Mouse (Mus musculus) limb, embryonic 11.5 days (tissue): ENCODE measurements around the gene Tmcc3. TPM values are rescaled to one million over a fixed set of nuclear protein-coding genes. Genes with fewer than 3 reads are reported as not detected.

ENCODE experiments used
- ATAC-seq: fragments of 200-750 bp; cut with Nextera tagmentation; 2 replicates; pipeline ENCODE4 v1.8.0; 2017; ENCODE audit warnings: low read depth; ENCODE audit not compliant: insufficient number of reproducible peaks, low FRiP score, low TSS enrichment
- DNase-seq: peaks from one replicate; pipeline ENCODE4 v3.0.0-alpha.2; 2015; ENCODE audit warnings: low spot score
- H3K27ac ChIP-seq: fragments of 300-500 bp; sonication (generic); replicated peaks from 2 replicates; pipeline ENCODE4 v1.5.1; 2014; ENCODE audit warnings: low read depth, mild to moderate bottlenecking, low read length
- H3K27me3 ChIP-seq: fragments of 300-500 bp; sonication (generic); 2 replicates; pipeline ENCODE4 v1.6.1; 2014; ENCODE audit warnings: mild to moderate bottlenecking, low read length, mixed read lengths; ENCODE audit not compliant: control insufficient read depth, insufficient read depth
- H3K36me3 ChIP-seq: fragments of 300-500 bp; sonication (generic); 2 replicates; pipeline ENCODE4 v1.6.1; 2014; ENCODE audit warnings: mild to moderate bottlenecking, low read length, moderate library complexity, mixed read lengths; ENCODE audit not compliant: control insufficient read depth, insufficient read depth
- H3K4me1 ChIP-seq: fragments of 300-500 bp; sonication (generic); 2 replicates; pipeline ENCODE4 v1.6.1; 2014; ENCODE audit warnings: low read length, mixed read lengths; ENCODE audit not compliant: control insufficient read depth, insufficient read depth
- H3K4me2 ChIP-seq: fragments of 300-500 bp; sonication (generic); 2 replicates; pipeline ENCODE4 v1.6.1; 2014; ENCODE audit warnings: low read depth, mild to moderate bottlenecking, moderate library complexity; ENCODE audit not compliant: severe bottlenecking
- H3K4me3 ChIP-seq: fragments of 300-500 bp; sonication (generic); 2 replicates; pipeline ENCODE4 v1.5.1; 2014; ENCODE audit warnings: low read depth, low read length
- H3K9ac ChIP-seq: fragments of 300-500 bp; sonication (generic); 2 replicates; pipeline ENCODE4 v1.6.1; 2014; ENCODE audit warnings: mild to moderate bottlenecking, low read length
- H3K9me3 ChIP-seq: fragments of 300-500 bp; sonication (generic); 2 replicates; pipeline ENCODE4 v1.6.1; 2016; ENCODE audit warnings: low read length; ENCODE audit not compliant: control insufficient read depth
- WGBS: fragments of 180-500 bp; shearing (Covaris S2); extraction: QIAGEN DNeasy Blood & Tissue Kit; methylation state at CpG from one replicate; pipeline ENCODE4 v1.1.7; 2014; 5-methylcytosine and 5-hydroxymethylcytosine counted together
- polyA plus RNA-seq: library from polyadenylated mRNA; unstranded; fragments of >200 nt; fragmentation: Nextera tagmentation; extraction: Ambion mirVana; gene quantifications from 2 replicates; pipeline ENCODE4 v1.2.1, GENCODE M21; 2014

The Tmcc3 gene
- polyA plus RNA-seq, 1 experiment from 2014 or later: 5.3 TPM

GRCm38 (mm10) chr10:94341501-94341900 is 29.8 kb downstream of the Tmcc3 start:
- DNase-seq (no peak), ATAC-seq (no peak)
- Histone ChIP-seq H3K4me1 (no peaks in the 10 kb centered on the region), H3K27ac (no peak overlapping the region), H3K9ac (no peak overlapping the region), H3K27me3 (no peaks in the 10 kb centered on the region), H3K4me3 (no peak overlapping the region), H3K4me2 (no peak overlapping the region), H3K9me3 (no peaks in the 10 kb centered on the region), H3K36me3 (no peaks in the 10 kb centered on the region)
- WGBS: 68% methylated on average over 17 of the region's 17 CpGs

- WGBS: 68% methylated on average over 7 of the region's 7 CpGs
- Histone ChIP-seq H3K27me3 (no peaks in the 10 kb centered on the region), H3K27ac (no peak overlapping the region), H3K4me3 (no peak overlapping the region), H3K4me2 (no peak overlapping the region), H3K36me3 (no peaks in the 10 kb centered on the region), H3K9ac (no peak overlapping the region), H3K9me3 (no peaks in the 10 kb centered on the region), H3K4me1 (no peaks in the 10 kb centered on the region)
- ATAC-seq (no peak), DNase-seq (no peak)
These were observed 30.5 kb downstream of the Tmcc3 start for GRCm38 (mm10) chr10:94342256-94342655.

DNA sequence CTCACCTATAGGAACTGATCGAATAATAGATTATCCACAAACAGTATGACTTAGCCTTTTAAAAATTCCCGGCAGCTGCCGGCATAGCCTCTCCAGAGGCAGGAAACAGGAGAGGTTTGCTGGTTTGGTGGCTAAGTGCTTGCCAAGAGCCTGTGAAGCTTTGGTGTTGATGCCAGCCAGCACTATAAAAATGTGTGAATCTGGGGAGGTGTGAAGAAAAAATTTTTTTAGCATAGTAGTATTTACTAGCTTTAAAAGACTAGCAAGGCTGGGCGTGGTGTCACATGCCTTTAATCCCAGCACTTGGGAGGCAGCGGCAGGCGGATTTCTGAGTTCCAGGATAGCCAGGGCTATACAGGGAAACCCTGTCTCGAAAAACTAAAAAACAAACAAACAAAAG is 31.8 kb downstream of the Tmcc3 start:
- Histone ChIP-seq H3K4me2 (no peak overlapping the region), H3K27ac (no peak overlapping the region), H3K36me3 (no peaks in the 10 kb centered on the region), H3K27me3 (no peaks in the 10 kb centered on the region), H3K9me3 (no peaks in the 10 kb centered on the region), H3K4me1 (no peaks in the 10 kb centered on the region), H3K4me3 (no peak overlapping the region), H3K9ac (no peak overlapping the region)
- no peak for DNase-seq
- 85% methylated on average over 7 of the region's 7 CpGs for WGBS
- ATAC-seq: no peak

GRCm38 (mm10) chr10:94344631-94345417 is 33.1 kb downstream of the Tmcc3 start:
- H3K4me2 ChIP-seq: no peak overlapping the region
- no peak overlapping the region for H3K9ac ChIP-seq
- H3K27me3 ChIP-seq: no peaks in the 10 kb centered on the region
- no peak overlapping the region for H3K27ac ChIP-seq
- WGBS: 52% methylated on average over 21 of the region's 22 CpGs
- DNase-seq (no peak), ATAC-seq (no peak)
- no peaks in the 10 kb centered on the region for H3K9me3 ChIP-seq
- H3K4me1 ChIP-seq: no peaks in the 10 kb centered on the region
- no peaks in the 10 kb centered on the region for H3K36me3 ChIP-seq
- H3K4me3 ChIP-seq: no peak overlapping the region

GRCm38 (mm10) chr10:94345509-94346252 is 33.9 kb downstream of the Tmcc3 start:
- no peak overlapping the region for H3K4me3 ChIP-seq
- H3K4me1 ChIP-seq: no peaks in the 10 kb centered on the region
- H3K9ac ChIP-seq: no peak overlapping the region
- no peak overlapping the region for H3K27ac ChIP-seq
- H3K27me3 ChIP-seq: no peaks in the 10 kb centered on the region
- DNase-seq (no peak), ATAC-seq (no peak)
- H3K4me2 ChIP-seq: no peak overlapping the region
- H3K9me3 ChIP-seq: no peaks in the 10 kb centered on the region
- 89% methylated on average over 7 of the region's 7 CpGs for WGBS
- H3K36me3 ChIP-seq: no peaks in the 10 kb centered on the region

- Histone ChIP-seq H3K9me3 (no peaks in the 10 kb centered on the region), H3K27ac (no peak overlapping the region), H3K27me3 (no peaks in the 10 kb centered on the region), H3K4me2 (no peak overlapping the region), H3K4me1 (no peaks in the 10 kb centered on the region), H3K36me3 (no peaks in the 10 kb centered on the region), H3K9ac (no peak overlapping the region), H3K4me3 (no peak overlapping the region)
- DNase-seq (no peak), ATAC-seq (no peak)
- WGBS: 88% methylated on average over 7 of the region's 7 CpGs
These were observed 34.8 kb downstream of the Tmcc3 start for GRCm38 (mm10) chr10:94346596-94346995.

- Histone ChIP-seq H3K27ac (no peak overlapping the region), H3K9ac (no peak overlapping the region), H3K27me3 (no peaks in the 10 kb centered on the region), H3K4me1 (no peaks in the 10 kb centered on the region), H3K36me3 (no peaks in the 10 kb centered on the region), H3K4me3 (no peak overlapping the region), H3K4me2 (no peak overlapping the region), H3K9me3 (no peaks in the 10 kb centered on the region)
- ATAC-seq (no peak), DNase-seq (no peak)
- 78% methylated on average over 10 of the region's 10 CpGs for WGBS
These were observed 35.5 kb downstream of the Tmcc3 start for GRCm38 (mm10) chr10:94347296-94347695.

DNA sequence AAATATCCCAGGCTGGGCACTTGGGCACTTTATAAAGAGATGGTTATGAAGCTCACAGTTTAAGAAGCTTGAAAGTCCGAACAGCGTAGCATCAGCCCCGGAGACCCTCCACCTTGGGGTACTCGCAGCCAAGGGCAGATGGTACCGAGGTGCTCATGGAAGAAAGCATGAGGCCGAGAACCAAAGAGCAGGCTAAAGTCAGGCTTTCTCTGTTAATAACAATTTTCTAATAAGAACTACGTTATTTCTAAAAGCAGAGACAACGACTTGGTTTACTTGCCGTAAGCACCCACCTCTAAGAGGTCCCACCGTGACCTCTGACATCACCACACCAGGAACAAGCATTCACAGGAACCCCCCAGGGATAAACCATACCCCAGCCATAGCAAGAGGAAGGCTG is 36.2 kb downstream of the Tmcc3 start:
- Histone ChIP-seq H3K4me3 (no peak overlapping the region), H3K9ac (no peak overlapping the region), H3K4me2 (no peak overlapping the region), H3K27ac (no peak overlapping the region), H3K4me1 (no peaks in the 10 kb centered on the region), H3K36me3 (no peaks in the 10 kb centered on the region), H3K9me3 (no peaks in the 10 kb centered on the region), H3K27me3 (no peaks in the 10 kb centered on the region)
- no peak for DNase-seq
- no peak for ATAC-seq
- 93% methylated on average over 10 of the region's 10 CpGs for WGBS
